Mouse (Mus musculus) spleen, adult 2 months (tissue): Measurements from ENCODE around the gene B4galnt2.

Source experiments
- CTCF ChIP-seq: fragments of 200-500 bp; IDR thresholded peaks from 2 replicates; pipeline ENCODE4 v1.5.1; 2011; ENCODE audit warnings: mild to moderate bottlenecking, inconsistent platforms; ENCODE audit not compliant: insufficient read depth, insufficient read length, insufficient replicate concordance; ENCODE audit errors: extremely low read depth
- POLR2A ChIP-seq: fragments of 200-500 bp; IDR thresholded peaks from 2 replicates; pipeline ENCODE4 v1.6.1; 2011; ENCODE audit warnings: low read depth, low read length, inconsistent platforms

DNA sequence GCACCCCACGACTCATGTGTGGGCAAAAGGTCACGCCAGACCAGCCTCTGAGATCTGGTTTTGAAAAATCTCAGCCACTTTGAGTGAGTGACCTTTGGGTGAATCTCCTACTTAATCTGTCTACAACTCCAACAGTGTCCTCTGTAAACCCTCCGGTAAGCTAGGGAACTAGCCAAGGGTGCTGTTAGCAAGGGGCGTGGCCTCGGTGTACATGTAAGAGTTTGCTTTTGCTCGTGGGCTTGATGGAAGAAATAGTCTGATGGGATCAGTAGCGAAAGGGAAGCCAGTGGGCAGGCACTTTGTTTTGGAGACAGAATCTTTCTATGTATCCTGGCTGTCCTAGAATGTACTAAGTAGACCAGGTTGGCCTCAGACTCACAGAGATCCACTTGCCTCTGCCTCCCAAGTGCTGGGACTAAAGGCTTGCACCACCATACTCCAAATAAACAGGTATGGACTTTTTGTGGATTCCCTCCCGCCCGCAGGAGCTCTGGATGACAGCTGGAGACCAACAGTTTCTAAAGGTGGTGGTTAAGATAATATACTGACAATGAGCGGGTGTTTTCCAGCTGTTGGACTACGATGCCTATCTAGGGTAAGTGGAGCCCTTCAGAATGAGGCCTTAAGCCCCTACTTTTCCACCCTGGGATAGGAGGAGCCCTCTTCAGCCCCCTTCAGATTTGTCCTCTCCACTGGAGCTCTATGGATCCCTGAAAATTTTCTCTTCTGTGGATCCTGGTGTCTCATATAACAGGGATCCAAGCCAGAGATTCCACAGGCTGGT, 86.3 kb downstream of the B4galnt2 start:
- TF ChIP-seq CTCF (no peak), POLR2A (no peak)
